ENCODE assay signal across 16 mouse cellular contexts in the genomic region with DNA sequence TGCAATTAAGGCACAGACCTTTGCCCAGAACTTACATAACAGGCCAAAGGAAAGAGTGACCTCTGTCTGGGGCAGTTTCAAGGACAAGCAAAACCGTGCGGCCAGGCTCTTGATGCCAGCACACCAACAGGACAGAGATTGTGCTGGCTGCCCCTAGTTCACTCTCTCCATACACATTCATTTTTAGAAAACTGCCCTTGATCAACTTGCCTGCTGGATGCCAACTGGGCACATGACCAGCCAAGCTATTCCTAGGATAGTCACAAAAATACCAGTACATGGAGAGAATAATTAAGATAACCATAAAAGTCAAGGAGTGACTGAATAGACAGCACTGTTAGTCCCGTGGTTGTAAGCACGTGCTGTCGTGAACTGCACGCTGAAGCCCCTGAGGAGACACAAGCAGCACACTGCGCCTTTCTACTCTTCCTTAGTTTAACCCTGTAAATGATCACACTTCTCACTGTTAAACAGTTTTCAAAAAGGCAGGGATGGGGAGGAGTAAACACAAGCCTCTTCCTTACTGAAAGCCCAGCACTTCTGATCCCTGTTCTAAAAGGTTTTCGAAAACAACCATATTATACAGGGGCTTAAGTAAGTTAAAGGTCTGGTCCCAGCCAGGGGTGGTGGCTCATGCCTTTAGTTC.
A peak's percentile ranks its signal among the peaks of the same experiment; 100 is the strongest.
DNase-seq lines count a peak whose midpoint lies in the region; ATAC-seq and TF ChIP-seq lines count a peak whose summit lies in the region.
"Had no signal": no experiment of that assay in that cellular context is flagged by ENCODE, and none has a peak within 500 bp of the region (broad histone marks: within the 10 kb centered on the region; RNA-seq: fewer than 3 reads in every experiment).

No protein-coding gene starts in this region.

- no peak overlapping the region for H3K4me2 ChIP-seq in forebrain, embryonic 12.5 days
- H3K4me2 ChIP-seq: limb, embryonic 15.5 days; midbrain, embryonic 13.5 days; neural tube, embryonic 13.5 days had no signal

- H3K4me1 ChIP-seq in forebrain, embryonic 12.5 days, result no peaks in the 10 kb centered on the region
- H3K4me1 ChIP-seq: limb, embryonic 15.5 days; midbrain, embryonic 13.5 days had no signal

- no peak overlapping the region for H3K4me3 ChIP-seq in gastrocnemius, adult 2 months
- no peak overlapping the region for H3K4me3 ChIP-seq in forebrain, embryonic 12.5 days (replicated peaks)
- H3K4me3 ChIP-seq: forebrain, embryonic 10.5 days; limb, embryonic 15.5 days; midbrain, embryonic 13.5 days; neural tube, embryonic 13.5 days had no signal

- no peaks in the 10 kb centered on the region for H3K36me3 ChIP-seq in forebrain, embryonic 12.5 days (replicated peaks)

- no peak overlapping the region for H3K9ac ChIP-seq in forebrain, embryonic 12.5 days
- H3K9ac ChIP-seq: limb, embryonic 15.5 days; midbrain, embryonic 13.5 days; neural tube, embryonic 13.5 days had no signal

- no peak for TF ChIP-seq CTCF in gastrocnemius, adult 2 months (IDR thresholded peaks at IDR 0.05)

- no peaks in the 10 kb centered on the region for H3K27me3 ChIP-seq in forebrain, embryonic 12.5 days
- H3K27me3 ChIP-seq: limb, embryonic 15.5 days; midbrain, embryonic 13.5 days; neural tube, embryonic 13.5 days had no signal

- intact Hi-C loops in gastrocnemius, adult 2 months (cut with DNase I), result no loop called here
- intact Hi-C loops in gastrocnemius, postnatal 14 days (cut with DNase I; ENCODE audit: low total_unique reads), result no loop called here

- 84% methylated on average over 8 of the region's 8 CpGs for whole genome bisulfite sequencing in forebrain, embryonic 12.5 days

- H3K27ac ChIP-seq in gastrocnemius, adult 2 months, result peak overlapping the region; percentile 2; the same call in 1 of the 2 replicates
- no peak overlapping the region for H3K27ac ChIP-seq in forebrain, embryonic 12.5 days
- H3K27ac ChIP-seq: forebrain, embryonic 10.5 days; limb, embryonic 15.5 days; midbrain, embryonic 13.5 days; neural tube, embryonic 13.5 days had no signal

- ATAC-seq in forebrain, embryonic 12.5 days (ENCODE audit: low FRiP score), result no peak
- no peak for ATAC-seq in erythroblast, adult 5-6 weeks (replicated peaks; ENCODE audit: low FRiP score, poor library complexity, severe bottlenecking)
- ATAC-seq: intestine, embryonic 16.5 days; lung, postnatal 0 days; midbrain, embryonic 13.5 days had no signal

- H3K9me3 ChIP-seq in forebrain, embryonic 12.5 days, result no peaks in the 10 kb centered on the region
- H3K9me3 ChIP-seq: forebrain, embryonic 10.5 days; limb, embryonic 15.5 days; midbrain, embryonic 13.5 days; neural tube, embryonic 13.5 days had no signal

- DNase-seq in gastrocnemius, adult 2 months, result peak; percentile 24
- no peak for DNase-seq in gastrocnemius, postnatal 14 days
- peak; percentile 65 for DNase-seq in adrenal gland, postnatal 14 days
- DNase-seq in heart, adult 9 months (ENCODE audit: low spot score in 2 of 2), result peak; percentile 76 to 78
- DNase-seq in kidney, adult 9 months, result peak; percentile 87
- DNase-seq in urinary bladder, adult 2 months (ENCODE audit: low spot score), result no peak
- DNase-seq: gastrocnemius, postnatal 25 days; right cerebral cortex, postnatal 25 days had no signal

Comparison
In these comparisons a context has a peak if more than half of its experiments do, and no peak if none do; other contexts are left out.
1. DNase-seq: peak in gastrocnemius, adult 2 months (single experiment), adrenal gland, postnatal 14 days (single experiment), heart, adult 9 months (2 of 2) and kidney, adult 9 months (single experiment); none in gastrocnemius, postnatal 14 days (single experiment) and urinary bladder, adult 2 months (single experiment).